Mouse (Mus musculus) c-Kit-positive CD71-positive TER-119-positive erythroid progenitor cells, embryonic 14.5 days (primary cell): Measurements from ENCODE around the gene Edem2.
"Not testable (repeated sequence)": the region's sequence is repeated elsewhere in the genome, so short reads cannot be mapped to it uniquely, and the experiment has no call there.

Source experiments
- DNase-seq: peaks from one replicate; pipeline ENCODE4 v3.0.0-alpha.2; 2013; ENCODE audit warnings: low spot score

Gene Edem2

GRCm38 (mm10) chr2:155735766-155736165 lies 6.5 kb upstream of the Edem2 start, which contains the start of gene Gm17581:
Gm17581 (minus strand) TSS chr2:155735866.
- not testable (repeated sequence) for DNase-seq

- no peak for DNase-seq
These were observed 5.8 kb upstream of the Edem2 start for GRCm38 (mm10) chr2:155735080-155735479.

GRCm38 (mm10) chr2:155728742-155729141 lies 533 bp downstream of the Edem2 start:
- no peak for DNase-seq

DNA sequence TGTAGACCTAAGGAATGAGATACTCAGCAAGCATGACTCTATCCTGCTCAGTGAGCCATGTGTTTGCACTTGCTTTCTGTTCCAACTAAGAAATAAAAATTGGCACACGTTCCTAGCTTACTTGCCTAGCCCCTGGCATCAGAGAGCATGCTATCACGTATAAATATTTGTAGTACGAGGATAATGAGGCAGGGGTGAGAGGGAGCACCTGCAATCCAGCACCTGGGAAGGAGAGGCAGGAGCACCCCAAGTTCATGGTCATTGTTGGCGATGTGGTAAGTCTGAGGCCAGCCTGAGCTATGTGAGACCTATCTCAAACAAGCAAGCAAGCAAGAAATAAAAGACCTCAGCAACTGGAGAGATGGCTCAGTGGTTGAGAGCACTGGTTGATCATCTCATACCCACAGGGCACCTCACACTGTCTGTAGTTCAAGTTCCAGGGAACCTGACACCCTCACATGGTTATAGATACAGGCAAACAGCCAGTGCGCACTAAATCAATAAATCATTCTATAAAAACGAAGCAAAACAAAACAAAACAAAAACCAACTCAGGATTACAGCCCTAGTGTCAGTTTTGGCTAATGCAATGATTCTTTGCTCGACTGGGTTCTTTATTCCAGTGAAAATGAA lies 1.4 kb downstream of the Edem2 start:
- no peak for DNase-seq

DNA sequence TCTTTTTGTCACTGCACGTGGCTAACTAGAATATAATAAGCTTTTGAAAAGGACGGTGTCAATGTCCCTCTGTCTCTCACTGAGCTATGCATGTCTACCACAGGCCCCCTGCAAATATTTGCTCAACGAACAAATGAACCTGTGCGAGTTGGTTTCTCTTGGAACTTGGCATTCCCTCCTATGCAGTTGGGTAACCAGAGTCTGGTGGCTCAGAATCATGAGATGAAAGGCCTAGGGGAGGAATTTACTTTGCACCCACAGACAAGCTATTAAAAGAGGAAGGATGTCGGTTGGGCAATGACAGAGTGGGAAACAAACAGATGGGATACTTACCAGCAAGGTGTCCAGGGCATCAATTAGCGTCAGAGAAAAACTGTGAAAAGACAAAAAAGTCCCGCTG lies 3.0 kb downstream of the Edem2 start:
- DNase-seq = no peak

- DNase-seq = no peak
These were observed 4.7 kb downstream of the Edem2 start for GRCm38 (mm10) chr2:155724526-155724925.

- no peak for DNase-seq
These were observed 5.2 kb downstream of the Edem2 start for GRCm38 (mm10) chr2:155724036-155724435.

GRCm38 (mm10) chr2:155720585-155720984 lies 8.7 kb downstream of the Edem2 start:
- DNase-seq = no peak

- no peak for DNase-seq
These were observed 11.9 kb downstream of the Edem2 start for GRCm38 (mm10) chr2:155717082-155717990.

DNA sequence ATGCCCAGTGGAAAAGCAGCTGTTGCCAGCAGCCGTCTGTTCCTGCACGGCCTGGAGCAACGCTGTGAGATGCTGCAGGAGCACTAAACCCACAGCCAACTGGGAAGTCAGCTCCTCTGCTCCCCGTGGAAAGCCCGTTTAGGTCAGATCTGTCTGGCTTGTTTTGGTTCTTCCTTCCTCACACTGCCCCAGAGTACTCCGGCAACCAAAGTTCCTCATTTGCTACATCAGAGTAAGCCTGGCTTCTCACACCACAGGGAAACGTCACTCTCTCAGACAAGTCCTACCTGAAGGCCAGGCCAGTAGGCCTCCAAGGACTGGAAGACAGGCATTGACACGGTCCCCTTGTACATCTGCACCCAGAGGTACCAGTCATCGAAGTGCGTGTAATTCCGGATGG lies 18.7 kb downstream of the Edem2 start:
- no peak for DNase-seq

DNA sequence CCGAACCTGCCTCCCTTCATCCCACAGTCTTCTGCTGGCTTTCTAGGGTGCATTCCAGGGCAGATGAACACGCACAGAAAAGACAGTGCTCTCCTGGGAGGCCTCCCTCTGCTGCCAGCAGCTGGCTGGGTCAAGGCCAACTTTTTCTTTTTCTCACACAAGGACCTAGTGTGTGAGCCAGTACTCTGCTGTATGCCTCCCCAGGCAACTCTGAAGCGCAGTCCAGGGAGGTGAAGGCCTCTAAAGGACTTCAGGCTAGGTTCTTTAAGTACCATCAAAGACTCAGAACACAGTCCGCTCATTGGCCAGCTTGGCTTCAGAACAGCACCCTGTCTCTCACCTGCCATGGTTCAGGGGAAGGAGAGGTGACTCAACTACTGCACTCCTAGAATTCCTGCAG lies 22.0 kb downstream of the Edem2 start:
- no peak for DNase-seq

DNA sequence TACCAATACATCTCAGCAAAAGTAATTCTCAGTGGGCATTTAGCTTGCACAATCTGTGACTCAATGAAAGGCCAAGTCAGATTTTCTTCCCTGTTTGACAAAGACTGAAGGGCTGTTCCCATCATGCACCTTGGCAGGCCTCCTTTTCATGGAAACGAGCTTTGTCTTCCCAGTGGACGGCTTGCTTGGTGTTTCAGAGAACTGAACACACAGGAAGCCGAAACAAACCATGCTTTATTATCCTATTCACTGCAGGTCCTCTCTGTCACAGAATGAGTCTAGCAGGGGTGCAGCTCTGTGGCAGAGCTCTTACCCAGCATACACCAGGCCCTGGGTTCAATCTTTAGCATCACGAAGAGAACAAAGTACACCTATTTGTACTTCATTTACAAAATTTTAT lies 25.6 kb downstream of the Edem2 start:
- DNase-seq = no peak

DNA sequence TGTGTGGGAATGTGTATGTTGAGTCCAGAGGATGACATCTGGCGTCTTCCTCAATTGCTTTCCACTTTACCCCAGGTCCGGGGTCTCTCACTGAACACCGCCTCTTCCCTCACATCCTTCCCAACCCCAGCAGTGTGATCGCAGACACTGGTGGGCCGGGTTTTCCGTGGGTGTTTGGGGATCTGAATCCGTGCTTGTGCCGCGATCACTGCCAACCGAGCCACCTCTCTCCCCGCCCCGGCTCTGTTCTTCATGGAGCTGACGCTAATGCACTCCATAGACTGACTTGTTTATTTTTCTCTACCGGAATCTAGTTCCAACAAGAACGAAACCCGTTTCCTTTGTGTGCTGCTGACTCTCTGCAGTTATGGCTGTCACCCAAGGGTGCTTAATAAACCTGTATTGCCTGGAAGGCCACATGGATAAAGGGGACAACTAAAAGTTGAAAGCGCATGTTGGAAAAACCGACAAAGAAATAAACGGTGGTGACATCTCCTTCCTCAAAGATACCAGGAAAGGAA lies 27.8 kb downstream of the Edem2 start:
- no peak for DNase-seq

DNA sequence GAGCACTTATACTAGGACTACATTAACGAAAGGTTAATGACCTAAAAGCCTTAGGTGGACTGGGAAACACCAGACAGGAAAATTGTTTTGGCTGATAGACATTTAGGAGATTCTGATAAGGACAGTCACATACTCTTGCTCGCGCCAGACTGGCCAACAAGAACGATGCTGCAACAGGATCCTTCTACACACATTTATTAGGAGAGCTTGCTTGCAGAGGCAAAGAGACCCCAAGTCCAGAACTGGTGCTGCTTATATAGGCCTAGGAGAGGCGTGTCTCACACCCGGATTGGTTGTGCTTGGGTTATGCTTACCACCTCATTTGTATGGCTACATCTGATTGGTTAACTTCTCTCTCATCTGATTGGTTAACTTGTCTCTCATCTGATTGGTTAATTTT lies 30.8 kb downstream of the Edem2 start:
- not testable (repeated sequence) for DNase-seq

DNA sequence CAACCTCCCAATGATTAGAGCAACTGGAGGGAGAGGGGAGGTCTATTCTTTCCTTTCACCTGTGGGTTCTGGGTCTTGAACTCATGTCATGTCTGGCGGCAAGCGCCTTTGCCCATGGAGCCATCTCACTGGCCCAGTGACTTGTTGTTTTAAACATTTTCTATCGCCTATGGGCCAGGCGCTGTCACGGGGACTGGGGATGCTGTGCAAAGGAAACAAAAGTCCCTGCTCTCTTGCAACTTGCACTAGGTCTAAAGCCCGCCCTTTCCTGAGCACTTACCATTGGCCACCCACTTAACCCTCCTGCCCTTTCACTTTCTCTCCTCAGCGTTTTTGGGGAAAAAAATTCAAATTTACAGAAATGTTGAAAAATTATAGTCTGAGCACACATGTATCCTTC lies 32.4 kb downstream of the Edem2 start:
- no peak for DNase-seq

DNA sequence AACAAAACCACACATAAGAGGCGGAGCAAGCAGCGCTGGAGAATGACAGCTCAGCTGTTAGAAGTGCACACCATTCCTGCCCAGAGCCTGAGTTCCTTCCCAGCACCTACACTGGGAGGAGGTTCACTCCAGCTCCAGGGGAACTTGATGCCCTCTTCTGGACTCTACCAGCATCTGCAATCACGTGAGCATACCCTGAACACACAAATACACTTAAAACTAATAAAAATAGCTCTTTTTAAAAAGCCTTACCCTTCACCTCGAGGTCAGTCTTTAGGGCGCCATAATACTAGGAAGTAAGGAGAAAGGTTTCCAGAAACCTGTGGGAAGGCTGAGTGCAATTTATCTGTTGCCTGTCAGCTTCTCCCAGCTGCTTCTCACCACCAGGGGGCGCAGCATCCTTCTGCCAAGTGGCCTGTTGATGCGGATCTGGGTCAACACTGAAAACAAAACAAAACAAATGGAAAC lies 33.1 kb downstream of the Edem2 start:
- peak; percentile 82 for DNase-seq

GRCm38 (mm10) chr2:155695316-155695715 lies 34.0 kb downstream of the Edem2 start:
- DNase-seq = no peak

DNA sequence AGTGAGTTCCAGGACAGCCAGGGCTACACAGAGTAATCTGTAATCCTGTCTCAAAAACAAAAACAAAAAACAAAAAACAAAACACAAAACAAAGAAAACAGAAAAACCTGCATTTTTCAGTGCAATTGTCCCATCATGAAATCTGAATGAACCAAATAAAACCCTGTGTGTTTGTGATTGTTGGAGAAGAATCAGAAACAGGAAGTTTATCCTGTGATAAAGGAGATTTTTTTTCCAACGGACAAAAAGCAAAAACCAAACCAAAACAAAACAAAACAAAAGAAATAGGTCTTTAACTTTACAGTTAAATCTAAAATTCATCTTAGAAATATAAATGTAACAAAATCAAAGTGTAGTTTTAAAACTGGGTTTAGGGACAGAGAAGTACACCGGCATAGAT lies 34.7 kb downstream of the Edem2 start:
- no peak for DNase-seq

- no peak for DNase-seq
These were observed 36.1 kb downstream of the Edem2 start for GRCm38 (mm10) chr2:155693136-155693535.

DNA sequence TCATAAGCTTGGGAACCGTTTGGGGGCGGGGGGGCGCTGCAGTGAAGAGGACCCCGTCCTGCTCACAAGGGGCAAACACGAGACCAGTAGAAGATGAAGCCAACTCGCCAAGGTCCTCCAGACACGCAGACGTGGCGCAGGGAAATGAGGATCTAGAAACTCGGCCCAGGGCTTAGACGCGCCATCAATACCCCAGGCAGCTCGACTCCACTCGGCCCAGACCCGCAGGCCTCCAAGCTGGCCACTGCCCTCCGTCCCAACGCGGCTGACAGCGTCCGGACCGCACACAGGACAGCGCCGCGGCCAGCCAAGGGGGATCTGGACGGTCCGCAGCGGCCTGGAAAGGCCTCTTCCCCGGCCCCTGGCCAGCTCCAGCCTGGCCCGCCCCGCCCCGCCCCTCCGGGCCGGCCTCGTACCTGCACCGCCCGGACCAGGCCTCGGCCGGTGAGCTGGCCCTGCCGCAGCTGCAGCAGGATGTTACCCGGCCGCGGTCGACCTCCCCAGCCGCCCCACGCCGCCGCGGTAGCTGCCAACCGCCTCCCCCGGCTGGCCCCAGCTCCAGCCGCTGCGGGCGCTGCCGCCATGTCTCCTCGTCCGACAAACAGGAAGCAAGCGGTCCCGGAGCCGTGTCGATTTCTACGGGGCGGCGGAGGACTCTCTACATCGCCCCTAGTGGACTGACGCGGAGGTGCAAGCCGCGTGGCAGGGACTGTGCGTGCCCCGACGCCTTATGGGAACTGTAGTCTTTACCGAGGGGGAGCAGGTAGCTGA lies 37.4 kb downstream of the Edem2 start, which contains the start of gene Trpc4ap:
Gene Trpc4ap, minus strand, starts transcription at position 662 of the 771 bp plus-strand sequence.
- DNase-seq = peak; percentile 94

GRCm38 (mm10) chr2:155691336-155691722 lies 37.9 kb downstream of the Edem2 start:
- DNase-seq = peak; percentile 12

GRCm38 (mm10) chr2:155689211-155689610 lies 40.1 kb downstream of the Edem2 start:
- DNase-seq = no peak
